Mouse (Mus musculus) bone marrow, adult 2 months (tissue): Measurements from ENCODE around the gene Bcl2.

Experiments used
- CTCF ChIP-seq: fragments of 200-500 bp; IDR thresholded peaks from 2 replicates; pipeline ENCODE4 v1.5.1; 2011; ENCODE audit warnings: low read length, control low read depth; ENCODE audit not compliant: control insufficient read depth, insufficient read depth
- POLR2A ChIP-seq: fragments of 200-500 bp; IDR thresholded peaks from 2 replicates; pipeline ENCODE4 v1.6.1; 2011; ENCODE audit warnings: low read depth, mild to moderate bottlenecking, control low read depth, low read length, borderline replicate concordance; ENCODE audit not compliant: control insufficient read depth

DNA sequence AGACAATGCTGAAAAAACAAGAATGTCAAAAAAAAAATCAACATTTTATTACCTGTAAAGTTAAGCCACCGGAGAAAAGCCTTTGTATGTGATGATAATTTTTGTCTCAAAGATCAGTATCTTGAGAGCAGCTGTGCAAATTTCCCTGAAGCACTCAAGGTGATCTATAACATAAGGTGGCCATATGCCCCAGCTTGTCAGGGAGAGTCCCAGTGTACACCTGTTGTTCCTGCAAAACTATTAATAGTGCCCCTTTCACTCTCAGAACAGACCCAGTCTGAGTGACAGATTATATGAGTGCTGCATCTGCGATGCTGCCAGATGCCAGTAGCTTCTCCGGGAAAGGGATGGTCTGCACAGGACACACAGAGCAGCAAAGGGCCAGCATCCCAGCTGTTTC lies 95.3 kb downstream of the Bcl2 start:
- no peak for TF ChIP-seq POLR2A
- TF ChIP-seq CTCF: no peak
